Mouse (Mus musculus) liver, embryonic 13.5 days (tissue): Measurements from ENCODE around the gene Thada. TPM values are rescaled to one million over a fixed set of nuclear protein-coding genes. Genes with fewer than 3 reads are reported as not detected.

Source experiments
- ATAC-seq: fragments of 200-750 bp; cut with Nextera tagmentation; 2 replicates; pipeline ENCODE4 v1.8.0; 2017; ENCODE audit warnings: low read depth, mild to moderate bottlenecking, moderate number of reproducible peaks, moderate library complexity
- DNase-seq: peaks from one replicate; pipeline ENCODE4 v3.0.0; 2022
- H3K27ac ChIP-seq: fragments of 300-500 bp; sonication (generic); 2 replicates; pipeline ENCODE4 v1.5.1; 2015; ENCODE audit warnings: moderate library complexity, mild to moderate bottlenecking, inconsistent platforms
- H3K27me3 ChIP-seq: fragments of 300-500 bp; sonication (generic); 2 replicates; pipeline ENCODE4 v1.6.1; 2015; ENCODE audit warnings: mild to moderate bottlenecking, inconsistent platforms
- H3K36me3 ChIP-seq: fragments of 300-500 bp; sonication (generic); 2 replicates; pipeline ENCODE4 v1.6.1; 2015; ENCODE audit warnings: mild to moderate bottlenecking, inconsistent platforms
- H3K4me1 ChIP-seq: fragments of 300-500 bp; sonication (generic); replicated peaks from 2 replicates; pipeline ENCODE4 v1.6.1; 2015; ENCODE audit warnings: inconsistent platforms
- H3K4me2 ChIP-seq: fragments of 300-500 bp; sonication (generic); 2 replicates; pipeline ENCODE4 v1.6.1; 2015; ENCODE audit warnings: inconsistent platforms, mild to moderate bottlenecking, moderate library complexity
- H3K4me3 ChIP-seq: fragments of 300-500 bp; sonication (generic); replicated peaks from 2 replicates; pipeline ENCODE4 v1.5.1; 2015; ENCODE audit warnings: mild to moderate bottlenecking, inconsistent platforms
- H3K9ac ChIP-seq: fragments of 300-500 bp; sonication (generic); 2 replicates; pipeline ENCODE4 v1.6.1; 2015; ENCODE audit warnings: mild to moderate bottlenecking, inconsistent platforms
- H3K9me3 ChIP-seq: fragments of 300-500 bp; sonication (generic); replicated peaks from 2 replicates; pipeline ENCODE4 v1.6.1; 2016; ENCODE audit warnings: inconsistent platforms
- whole genome bisulfite sequencing: fragments of 180-500 bp; shearing (Covaris S2); methylation state at CpG from one replicate; pipeline ENCODE4 v1.1.7; 2015; ENCODE audit not compliant: insufficient replicate concordance; 5-methylcytosine and 5-hydroxymethylcytosine counted together
- polyA plus RNA-seq: library from polyadenylated mRNA; unstranded; fragments of >200 nt; fragmentation: Nextera tagmentation; extraction: Ambion mirVana; gene quantifications from 2 replicates; pipeline ENCODE4 v1.2.1, GENCODE M21; 2015

Thada gene
- 3.0 and 3.5 TPM in 2 replicates for polyA plus RNA-seq

DNA sequence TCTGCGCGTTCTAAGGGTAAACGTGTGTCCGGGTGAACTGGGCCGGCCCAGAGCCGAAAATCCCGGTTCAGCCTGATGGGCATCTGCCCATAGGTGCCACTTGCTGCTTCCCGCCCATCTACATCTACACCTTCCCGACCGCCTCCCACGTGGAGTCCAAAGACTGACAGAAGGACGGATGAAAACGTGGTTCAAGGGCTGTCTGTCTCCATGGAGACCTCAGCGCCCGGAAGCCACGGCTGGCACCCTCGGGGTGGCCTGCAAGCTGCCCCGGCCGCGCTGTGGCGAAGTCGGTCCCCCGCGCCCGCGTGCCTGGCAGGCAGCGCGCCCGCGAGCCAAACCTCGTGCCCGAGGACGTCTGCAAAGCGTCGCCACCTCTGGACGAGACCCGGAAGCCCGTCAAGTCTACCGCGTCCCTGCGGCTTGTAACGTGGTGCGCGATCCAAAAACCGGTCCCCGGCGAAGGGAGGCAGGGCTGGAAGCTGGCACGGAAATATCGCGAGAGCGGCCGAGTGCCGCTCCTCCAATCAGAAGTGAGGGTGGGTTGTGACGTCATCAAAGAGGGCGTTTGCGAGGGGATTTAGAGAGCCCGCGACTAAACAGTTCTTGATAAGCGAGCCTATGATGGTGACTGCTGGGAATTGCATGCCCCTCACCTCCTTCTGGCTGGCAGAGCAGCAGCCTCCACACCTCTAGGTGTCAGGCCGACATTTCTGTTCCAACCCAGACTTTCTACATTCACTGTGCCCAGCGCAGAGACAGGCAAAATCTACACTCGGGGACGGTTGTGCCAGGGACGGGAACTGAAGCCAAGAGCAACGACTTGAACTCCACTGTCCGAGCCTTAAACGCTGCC lies at the start of gene Thada:
Thada (minus strand) TSS at position 453 of the 856 bp plus-strand sequence.
- peak; percentile 94 for DNase-seq
- peak; percentile 95 for ATAC-seq
- peaks cover 21% of the 10 kb centered on the region for H3K4me1 ChIP-seq
- peak within 1 kb of the TSS; percentile 85 for H3K4me3 ChIP-seq
- H3K4me2 ChIP-seq: peak within 1 kb of the TSS; percentile 90
- peak within 1 kb of the TSS; percentile 85 for H3K9ac ChIP-seq
- under 1% methylated on average over 67 of the region's 67 CpGs for WGBS
- H3K27ac ChIP-seq: peak within 1 kb of the TSS; percentile 77
- peaks cover 8% of the 10 kb centered on the region for H3K36me3 ChIP-seq
- no peaks in the 10 kb centered on the region for H3K27me3 ChIP-seq
- H3K9me3 ChIP-seq: no peaks in the 10 kb centered on the region

DNA sequence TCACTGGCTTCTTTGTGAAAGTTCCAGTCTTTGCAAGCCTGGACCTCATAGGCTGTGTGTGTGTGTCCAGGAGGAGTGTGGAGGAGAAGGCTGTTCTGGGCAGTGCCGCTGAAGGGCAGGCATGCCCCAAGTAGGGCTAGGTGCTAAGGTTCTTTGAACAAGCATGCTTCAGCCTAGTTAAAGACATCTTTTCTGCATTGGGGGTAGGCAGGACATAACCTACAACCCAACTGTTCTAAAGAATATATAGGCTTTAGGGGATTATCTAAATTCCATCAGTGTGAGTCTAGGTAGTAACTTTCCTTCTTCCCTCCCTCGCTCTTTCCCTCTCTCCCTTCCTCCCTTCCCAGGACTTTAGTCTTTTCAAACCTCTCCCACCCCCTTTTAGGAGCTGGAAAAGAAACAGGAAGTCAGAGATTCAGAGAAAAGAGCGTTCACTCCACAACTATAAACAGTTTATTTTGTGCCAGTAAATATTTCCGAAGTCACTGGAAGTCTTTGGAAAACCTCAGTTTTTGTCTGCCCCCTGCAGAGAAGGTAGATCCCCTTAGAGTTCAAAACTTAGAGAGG lies 46.6 kb upstream of the Thada start:
- Histone ChIP-seq H3K9me3 (no peaks in the 10 kb centered on the region), H3K27me3 (peaks cover 39% of the 10 kb centered on the region), H3K27ac (no peak overlapping the region), H3K36me3 (no peaks in the 10 kb centered on the region), H3K4me2 (peak overlapping the region; percentile 68), H3K9ac (0 out of 2 replicates have a peak overlapping the region, but pooled peaks have one; percentile 45), H3K4me1 (0 out of 2 replicates have a peak, but pooled peaks cover 6% of the 10 kb centered on the region), H3K4me3 (peak overlapping the region; percentile 57)
- no peak for DNase-seq
- 19% methylated on average over 4 of the region's 4 CpGs for WGBS
- ATAC-seq: no peak

DNA sequence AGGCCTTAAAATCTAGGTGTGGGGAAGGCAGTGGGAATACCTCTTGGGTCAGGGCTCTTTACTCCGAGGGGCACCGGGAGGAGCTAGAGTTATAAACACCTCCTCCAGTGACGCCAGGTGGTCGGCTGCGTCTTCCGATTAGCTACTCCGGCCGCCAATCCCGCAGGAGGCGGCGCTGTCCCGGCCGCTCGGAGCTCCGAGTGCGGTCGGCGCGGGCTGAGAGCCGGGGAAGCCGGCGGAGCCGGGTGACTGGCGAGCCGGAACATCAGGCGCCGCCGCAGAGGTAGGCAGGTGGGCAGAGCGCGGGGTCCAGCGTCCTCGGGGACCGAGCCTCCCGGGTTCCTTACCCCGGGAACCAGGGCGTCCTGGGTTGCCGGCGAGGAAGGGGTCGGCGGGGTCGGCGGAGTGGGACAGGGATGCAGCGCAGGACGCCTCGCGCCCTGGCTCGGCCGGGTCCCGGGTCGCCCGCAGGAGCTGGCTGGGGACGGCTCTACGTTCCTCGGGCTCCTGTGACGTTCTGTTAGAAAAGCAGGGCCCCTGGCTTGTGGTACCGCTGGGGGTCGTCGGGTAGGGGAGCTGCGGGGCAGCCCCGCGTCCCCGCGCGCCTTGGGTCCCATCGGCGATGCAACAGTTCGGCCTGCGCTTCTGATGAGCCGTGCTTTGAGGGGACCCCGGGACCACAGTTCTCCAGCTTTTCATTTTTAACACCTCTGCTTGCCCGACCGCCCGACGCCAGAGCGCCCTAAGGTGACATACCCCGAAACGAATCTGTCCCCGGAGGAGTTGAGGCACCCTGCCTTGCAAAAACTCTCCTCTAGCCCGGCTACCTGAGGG lies 45.9 kb upstream of the Thada start, which contains the start of gene Plekhh2:
Plekhh2 (plus strand) TSS at position 214 of the 834 bp plus-strand sequence.
- Histone ChIP-seq H3K4me2 (peak within 1 kb of the TSS; percentile 68), H3K9me3 (no peaks in the 10 kb centered on the region), H3K4me1 (0 out of 2 replicates have a peak, but pooled peaks cover 6% of the 10 kb centered on the region), H3K9ac (peak within 1 kb of the TSS; percentile 45), H3K36me3 (no peaks in the 10 kb centered on the region), H3K27me3 (peaks cover 39% of the 10 kb centered on the region), H3K4me3 (peak within 1 kb of the TSS; percentile 57), H3K27ac (no peak within 1 kb of the TSS)
- under 1% methylated on average over 77 of the region's 79 CpGs for WGBS
- peak; percentile 6 for DNase-seq
- peak; percentile 65 for ATAC-seq

DNA sequence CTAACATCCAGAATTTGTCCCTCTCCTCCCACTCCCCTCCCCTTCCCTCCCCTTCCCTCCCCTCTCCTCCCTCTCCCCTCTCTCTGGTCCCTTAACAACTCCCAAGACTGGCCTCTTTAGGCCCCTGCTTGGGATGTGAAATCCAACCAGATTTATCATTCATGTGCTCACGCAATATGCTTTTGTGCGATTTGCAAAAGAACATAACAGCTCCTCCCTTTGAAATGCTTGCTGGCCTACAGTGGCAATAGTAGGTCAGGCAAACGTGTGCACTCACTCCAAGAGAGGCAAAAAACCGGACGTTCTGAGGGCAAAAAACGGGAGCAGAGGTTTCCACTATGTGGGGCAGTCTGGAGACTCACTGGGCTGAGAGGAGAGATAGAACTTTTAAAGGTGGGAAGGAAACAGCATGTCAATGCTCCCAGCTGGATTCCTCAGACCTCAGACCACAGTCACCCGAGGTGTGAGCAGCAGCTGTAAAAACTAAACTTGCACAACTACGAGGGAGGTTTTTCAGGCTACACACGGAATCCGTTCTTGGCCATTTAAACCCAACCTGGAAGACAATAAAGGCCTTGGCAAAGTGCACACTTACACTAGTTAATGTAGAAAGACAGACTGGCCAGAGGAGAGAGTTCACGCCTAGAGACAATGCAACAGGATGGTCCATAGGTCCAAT lies 45.1 kb upstream of the Thada start:
- no peak for DNase-seq
- no peaks in the 10 kb centered on the region for H3K36me3 ChIP-seq
- no peaks in the 10 kb centered on the region for H3K9me3 ChIP-seq
- 0 out of 2 replicates have a peak, but pooled peaks have one; percentile 4 for ATAC-seq
- 27% methylated on average over 11 of the region's 11 CpGs for WGBS
- peak overlapping the region; percentile 68 for H3K4me2 ChIP-seq
- peaks cover 39% of the 10 kb centered on the region for H3K27me3 ChIP-seq
- H3K4me3 ChIP-seq: peak overlapping the region; percentile 57
- H3K9ac ChIP-seq: no peak overlapping the region
- H3K4me1 ChIP-seq: 0 out of 2 replicates have a peak, but pooled peaks cover 6% of the 10 kb centered on the region
- H3K27ac ChIP-seq: no peak overlapping the region

DNA sequence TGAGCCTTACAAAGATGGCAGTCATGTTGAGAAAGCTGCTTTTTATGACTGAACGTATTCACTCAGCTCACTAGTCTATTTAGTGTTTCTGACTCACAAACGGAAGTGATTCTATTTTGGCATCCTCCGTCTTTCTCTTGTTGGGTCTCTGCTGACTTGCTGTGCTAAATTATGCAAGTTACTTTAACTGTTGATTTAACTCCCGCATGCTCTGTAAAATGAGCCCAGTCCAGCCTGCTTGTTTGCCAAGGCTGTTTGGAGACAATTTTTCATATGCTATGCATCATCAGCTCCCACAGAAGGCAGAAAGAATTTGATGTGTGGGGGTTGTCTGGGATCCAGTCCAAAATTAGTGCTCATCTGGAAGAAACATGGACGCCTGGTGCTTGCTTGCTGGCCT lies 44.4 kb upstream of the Thada start:
- H3K9me3 ChIP-seq: no peaks in the 10 kb centered on the region
- H3K4me1 ChIP-seq: 0 out of 2 replicates have a peak, but pooled peaks cover 6% of the 10 kb centered on the region
- WGBS: 48% methylated on average over 5 of the region's 5 CpGs
- H3K9ac ChIP-seq: no peak overlapping the region
- H3K4me2 ChIP-seq: no peak overlapping the region
- H3K4me3 ChIP-seq: no peak overlapping the region
- DNase-seq (no peak), ATAC-seq (no peak)
- H3K27ac ChIP-seq: no peak overlapping the region
- no peaks in the 10 kb centered on the region for H3K36me3 ChIP-seq
- H3K27me3 ChIP-seq: peaks cover 39% of the 10 kb centered on the region

DNA sequence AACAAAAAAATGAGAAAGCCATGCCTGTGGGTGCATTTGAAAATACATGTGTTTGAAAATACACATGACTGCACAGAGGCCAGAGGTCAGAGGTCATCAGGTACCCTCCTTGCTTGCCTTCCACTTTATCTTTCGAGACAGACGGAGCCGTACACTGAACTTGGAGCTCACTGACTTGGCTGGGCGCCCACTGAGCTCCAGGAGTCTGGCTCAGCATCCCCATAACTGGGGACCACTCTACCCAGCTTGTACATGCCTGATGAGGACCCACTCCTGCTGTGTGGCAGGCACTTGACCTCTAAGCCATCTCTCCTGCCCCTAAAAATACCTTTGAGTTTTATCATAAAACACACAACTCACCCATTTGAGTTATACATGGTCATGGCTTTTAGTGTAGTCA lies 43.2 kb upstream of the Thada start:
- no peak overlapping the region for H3K27ac ChIP-seq
- no peak overlapping the region for H3K9ac ChIP-seq
- DNase-seq (no peak), ATAC-seq (no peak)
- peaks cover 39% of the 10 kb centered on the region for H3K27me3 ChIP-seq
- 43% methylated on average over 4 of the region's 4 CpGs for WGBS
- no peaks in the 10 kb centered on the region for H3K36me3 ChIP-seq
- no peak overlapping the region for H3K4me2 ChIP-seq
- 0 out of 2 replicates have a peak, but pooled peaks cover 6% of the 10 kb centered on the region for H3K4me1 ChIP-seq
- no peak overlapping the region for H3K4me3 ChIP-seq
- H3K9me3 ChIP-seq: no peaks in the 10 kb centered on the region

DNA sequence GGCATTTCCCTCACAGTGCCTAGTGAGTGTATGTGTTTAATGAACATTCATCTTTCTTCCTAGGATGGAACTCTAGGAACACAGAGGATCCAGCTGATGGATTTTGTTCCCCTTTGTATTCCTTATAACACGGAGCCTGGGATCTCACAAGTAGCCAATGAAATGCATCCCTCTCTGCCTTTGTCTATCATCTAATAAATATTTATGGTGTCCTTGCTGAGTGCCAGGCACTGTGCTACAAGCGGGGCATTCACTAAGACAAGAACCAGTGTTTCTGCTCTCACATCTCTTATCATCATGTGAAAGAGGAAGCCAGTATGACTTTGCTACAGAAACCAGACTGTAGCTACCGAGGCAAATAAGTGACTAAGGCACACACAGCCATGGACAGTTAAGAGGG lies 42.7 kb upstream of the Thada start:
- no peaks in the 10 kb centered on the region for H3K36me3 ChIP-seq
- H3K27me3 ChIP-seq: peaks cover 39% of the 10 kb centered on the region
- 37% methylated on average over 3 of the region's 3 CpGs for WGBS
- H3K4me3 ChIP-seq: no peak overlapping the region
- DNase-seq (no peak), ATAC-seq (no peak)
- no peak overlapping the region for H3K9ac ChIP-seq
- H3K4me1 ChIP-seq: 0 out of 2 replicates have a peak, but pooled peaks cover 6% of the 10 kb centered on the region
- no peaks in the 10 kb centered on the region for H3K9me3 ChIP-seq
- H3K27ac ChIP-seq: no peak overlapping the region
- H3K4me2 ChIP-seq: no peak overlapping the region

DNA sequence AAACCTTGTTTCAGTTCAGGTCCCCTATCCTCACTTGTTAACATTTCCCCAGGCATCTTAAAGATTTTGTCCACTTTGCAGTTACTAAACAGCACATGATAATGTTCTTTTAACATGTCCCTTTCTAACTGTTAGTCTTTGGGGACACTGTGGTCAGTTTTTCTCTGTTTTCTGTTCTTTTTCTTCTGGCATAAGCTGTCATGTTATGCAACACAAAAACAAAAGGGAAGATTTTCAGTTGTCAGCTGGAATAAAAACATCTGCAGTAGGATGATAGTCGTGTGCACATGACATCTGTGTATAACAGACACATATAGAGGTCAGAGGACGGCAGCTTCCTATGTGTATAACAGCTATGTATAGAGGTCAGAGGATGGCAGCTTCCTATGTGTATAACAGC lies 39.9 kb upstream of the Thada start:
- 42% methylated on average over 2 of the region's 2 CpGs for WGBS
- no peaks in the 10 kb centered on the region for H3K4me1 ChIP-seq
- H3K4me3 ChIP-seq: no peak overlapping the region
- no peak overlapping the region for H3K9ac ChIP-seq
- H3K27ac ChIP-seq: no peak overlapping the region
- ATAC-seq (no peak), DNase-seq (no peak)
- no peaks in the 10 kb centered on the region for H3K36me3 ChIP-seq
- H3K9me3 ChIP-seq: no peaks in the 10 kb centered on the region
- H3K27me3 ChIP-seq: peaks cover 18% of the 10 kb centered on the region
- H3K4me2 ChIP-seq: no peak overlapping the region

DNA sequence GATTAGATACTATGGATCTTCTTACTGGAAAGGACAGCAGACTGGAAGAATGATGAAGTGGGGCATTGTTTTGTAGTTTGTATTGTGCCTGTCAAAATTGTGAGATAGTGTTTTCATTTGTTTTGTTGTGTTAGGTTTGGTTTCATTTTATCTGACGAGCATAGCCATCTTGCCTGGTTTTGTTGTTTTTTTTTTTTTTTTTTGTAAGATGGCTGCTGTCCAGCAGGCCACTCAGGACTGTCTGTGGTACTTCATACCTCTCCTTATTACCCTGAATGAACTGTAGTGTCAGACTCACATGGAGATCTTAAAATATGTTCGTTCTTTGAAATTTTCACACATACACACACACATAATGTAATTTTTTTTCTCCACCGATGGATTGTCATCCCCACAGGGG lies 36.3 kb upstream of the Thada start:
- H3K4me2 ChIP-seq: no peak overlapping the region
- no peak overlapping the region for H3K9ac ChIP-seq
- no peak for ATAC-seq
- H3K9me3 ChIP-seq: no peaks in the 10 kb centered on the region
- no peaks in the 10 kb centered on the region for H3K36me3 ChIP-seq
- no peak for DNase-seq
- H3K4me1 ChIP-seq: no peaks in the 10 kb centered on the region
- H3K27me3 ChIP-seq: no peaks in the 10 kb centered on the region
- WGBS: 62% methylated on average over 3 of the region's 3 CpGs
- no peak overlapping the region for H3K4me3 ChIP-seq
- no peak overlapping the region for H3K27ac ChIP-seq

DNA sequence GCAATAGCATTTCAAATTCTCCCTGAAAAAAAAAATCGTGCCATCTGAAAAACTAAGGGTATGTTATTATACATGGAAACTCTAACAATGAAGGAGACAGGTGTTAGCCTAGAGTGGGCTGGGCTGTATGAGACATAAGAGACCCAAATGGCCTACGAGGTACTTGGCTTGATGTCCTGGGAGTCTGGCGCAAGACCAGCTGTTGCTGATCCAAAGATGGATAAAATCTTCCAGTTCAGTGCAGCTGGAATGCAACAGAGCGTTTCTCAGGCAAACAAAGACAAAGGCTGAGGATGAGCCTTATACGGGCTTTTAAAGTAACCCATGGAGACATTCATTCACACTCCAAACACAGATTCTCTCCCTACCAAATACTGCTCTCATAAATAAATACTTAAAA lies 32.6 kb upstream of the Thada start:
- no peak for DNase-seq
- H3K4me1 ChIP-seq: no peaks in the 10 kb centered on the region
- no peaks in the 10 kb centered on the region for H3K36me3 ChIP-seq
- no peak overlapping the region for H3K27ac ChIP-seq
- H3K9ac ChIP-seq: no peak overlapping the region
- H3K4me2 ChIP-seq: no peak overlapping the region
- H3K4me3 ChIP-seq: no peak overlapping the region
- H3K27me3 ChIP-seq: no peaks in the 10 kb centered on the region
- no peak for ATAC-seq
- 64% methylated on average over 5 of the region's 5 CpGs for WGBS
- H3K9me3 ChIP-seq: no peaks in the 10 kb centered on the region
